Mouse (Mus musculus) olfactory bulb, adult 2 months (tissue): ENCODE measurements at regions not wholly inside any gene's neighbourhood (a gene's known extent, or its start where the extent isn't known, plus 50 kb on each side); places are given as distances from the start of the nearest gene placed in this dataset.

Experiments
- H3K27ac ChIP-seq: fragments of 200-500 bp; 2 replicates; pipeline ENCODE4 v1.5.1; 2012; ENCODE audit warnings: low read depth, low read length; ENCODE audit not compliant: insufficient read depth
- H3K4me1 ChIP-seq: fragments of 200-500 bp; 2 replicates; pipeline ENCODE4 v1.6.1; 2012; ENCODE audit warnings: low read length; ENCODE audit not compliant: control insufficient read depth, insufficient read depth
- H3K4me3 ChIP-seq: fragments of 200-500 bp; 2 replicates; pipeline ENCODE4 v1.5.1; 2012; ENCODE audit warnings: mild to moderate bottlenecking, low read depth, low read length, moderate library complexity; ENCODE audit not compliant: insufficient read depth
- CTCF ChIP-seq: fragments of 200-500 bp; IDR thresholded peaks from 2 replicates; pipeline ENCODE4 v1.5.1; 2012; ENCODE audit warnings: low read depth, mild to moderate bottlenecking, low read length, moderate library complexity; ENCODE audit not compliant: insufficient read depth
- POLR2A ChIP-seq: fragments of 200-500 bp; IDR thresholded peaks from 2 replicates; pipeline ENCODE4 v1.6.1; 2012; ENCODE audit warnings: mild to moderate bottlenecking, low read depth, low read length, moderate library complexity; ENCODE audit not compliant: insufficient read depth
- WGBS: fragments of 180-500 bp; shearing (Covaris S2); methylation state at CpG from one replicate; pipeline ENCODE4 v1.1.7; 2018; 5-methylcytosine and 5-hydroxymethylcytosine counted together

GRCm38 (mm10) chr16:93427264-93427663 lies 176.6 kb downstream of the Setd4 start:
- Histone ChIP-seq H3K27ac (no peak overlapping the region), H3K4me3 (no peak overlapping the region), H3K4me1 (peaks cover 8% of the 10 kb centered on the region; the same call in 1 of the 2 replicates)
- WGBS: 93% methylated on average over 4 of the region's 4 CpGs
- TF ChIP-seq POLR2A (no peak), CTCF (no peak)

DNA sequence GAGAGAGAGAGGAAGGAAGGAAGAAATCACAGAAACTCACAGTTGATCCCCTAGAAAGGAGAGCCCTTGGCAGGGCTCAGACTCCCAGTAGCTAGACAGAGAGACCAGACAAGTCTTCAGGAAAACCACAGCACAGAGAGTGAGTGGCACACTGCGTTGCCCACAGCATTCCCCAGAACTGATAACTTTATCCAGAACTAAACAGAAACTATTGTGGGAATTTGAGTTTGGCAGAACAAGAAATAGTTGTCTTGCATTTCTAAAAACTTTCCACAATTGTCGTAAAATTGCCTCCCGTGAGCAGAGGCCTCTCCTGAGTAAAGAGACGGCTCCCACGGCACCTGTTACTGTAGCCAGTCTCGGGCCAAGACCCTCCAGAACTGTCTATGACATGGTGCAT lies 178.1 kb downstream of the Setd4 start:
- WGBS: 89% methylated on average over 6 of the region's 6 CpGs
- H3K4me1 ChIP-seq: peaks cover 8% of the 10 kb centered on the region; the same call in 1 of the 2 replicates
- H3K4me3 ChIP-seq: no peak overlapping the region
- no peak overlapping the region for H3K27ac ChIP-seq
- TF ChIP-seq CTCF: no peak
- no peak for TF ChIP-seq POLR2A

DNA sequence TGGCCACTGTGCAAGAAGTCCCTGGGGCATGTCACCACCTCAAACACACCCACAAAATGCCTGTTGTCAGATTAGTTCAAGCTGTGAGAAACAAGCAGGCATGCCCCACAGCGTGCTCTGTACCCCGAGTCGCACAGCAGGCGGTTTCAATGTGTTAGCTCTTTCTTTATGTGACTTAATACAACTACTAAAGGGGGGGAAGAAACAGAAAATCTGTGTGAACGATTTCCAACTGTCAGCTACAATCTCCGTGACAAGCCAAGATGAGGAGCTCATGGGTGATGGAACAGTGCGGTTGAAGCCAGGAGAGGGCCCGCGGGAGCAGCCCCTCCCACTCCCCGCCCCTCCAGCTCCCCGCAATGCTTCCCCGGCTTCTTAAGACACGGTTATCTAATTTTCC lies 180.7 kb downstream of the Setd4 start:
- Histone ChIP-seq H3K4me1 (peaks cover 8% of the 10 kb centered on the region; the same call in 1 of the 2 replicates), H3K4me3 (no peak overlapping the region), H3K27ac (no peak overlapping the region)
- 7% methylated on average over 13 of the region's 13 CpGs for WGBS
- TF ChIP-seq CTCF (no peak), POLR2A (no peak)

- no peak for TF ChIP-seq CTCF
- no peak for TF ChIP-seq POLR2A
- WGBS: 79% methylated on average over 13 of the region's 13 CpGs
Observed at GRCm38 (mm10) chr16:93422221-93422620, 181.6 kb downstream of the Setd4 start.

DNA sequence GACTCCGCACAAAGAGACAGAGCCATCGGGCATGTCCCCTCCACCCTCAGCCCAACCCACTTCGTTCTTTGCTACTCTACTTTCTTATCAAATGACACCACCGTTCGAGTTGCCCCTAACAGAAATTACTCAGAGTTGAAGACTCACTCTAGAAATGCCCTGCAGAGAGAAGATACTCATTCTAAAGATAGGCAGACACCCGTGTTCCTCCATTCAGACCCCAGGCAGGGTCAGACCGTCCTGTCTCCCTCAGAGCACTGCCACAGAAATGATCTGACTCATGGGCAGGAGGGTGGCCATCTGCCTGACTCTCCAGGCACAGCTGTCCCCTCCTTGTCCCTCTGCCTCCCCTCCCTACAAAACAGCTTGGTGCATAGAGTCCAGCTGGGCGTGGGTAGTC lies 185.6 kb downstream of the Setd4 start:
- H3K4me1 ChIP-seq: peaks cover 5% of the 10 kb centered on the region; the same call in 1 of the 2 replicates
- no peak overlapping the region for H3K4me3 ChIP-seq
- 88% methylated on average over 8 of the region's 8 CpGs for WGBS
- no peak overlapping the region for H3K27ac ChIP-seq
- no peak for TF ChIP-seq POLR2A
- TF ChIP-seq CTCF: no peak

More at GRCm38 (mm10) chr16:93422221-93422620, 181.6 kb downstream of the Setd4 start:
- Histone ChIP-seq H3K27ac (no peak overlapping the region), H3K4me1 (peaks cover 8% of the 10 kb centered on the region; the same call in 1 of the 2 replicates), H3K4me3 (no peak overlapping the region)

- Histone ChIP-seq H3K4me3 (no peak overlapping the region), H3K4me1 (peaks cover under 1% of the 10 kb centered on the region; the same call in 1 of the 2 replicates)
Observed at GRCm38 (mm10) chr16:93417831-93418230, 186.0 kb downstream of the Setd4 start.

DNA sequence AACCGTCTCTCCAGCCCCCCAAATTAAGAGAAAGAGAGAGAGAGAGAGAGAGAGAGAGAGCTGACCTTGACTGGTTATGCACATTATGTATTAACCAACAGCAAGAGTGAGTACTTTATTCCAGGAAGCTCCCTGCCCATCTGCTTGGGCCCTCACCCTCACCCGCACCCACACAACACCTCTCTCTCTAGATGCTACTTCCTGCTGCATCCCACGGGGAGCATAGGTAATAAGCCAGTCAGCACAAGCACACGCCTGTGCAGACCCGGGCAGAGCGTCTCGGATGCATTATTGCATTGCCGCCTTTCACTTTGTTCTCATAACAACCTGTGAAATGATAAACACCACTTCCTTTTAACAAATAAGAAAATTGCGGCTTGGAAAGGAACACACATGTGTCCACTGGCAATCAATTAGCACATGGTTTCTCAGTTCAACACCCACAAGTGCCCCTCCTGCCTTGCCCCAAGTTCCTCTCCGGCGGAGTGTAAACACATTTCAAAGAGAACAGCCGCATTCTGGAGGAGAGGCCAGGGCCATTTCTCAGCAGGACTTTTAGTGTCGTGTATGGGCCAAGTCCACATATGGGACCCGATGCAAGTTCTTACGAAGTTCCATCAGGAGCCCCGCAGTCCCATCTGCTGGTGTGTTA lies 211.7 kb downstream of the Setd4 start:
- TF ChIP-seq CTCF (no peak), POLR2A (no peak)
- WGBS: 74% methylated on average over 16 of the region's 16 CpGs
- no peaks in the 10 kb centered on the region for H3K4me1 ChIP-seq
- H3K4me3 ChIP-seq: no peak overlapping the region
- H3K27ac ChIP-seq: no peak overlapping the region

More at GRCm38 (mm10) chr16:93417831-93418230, 186.0 kb downstream of the Setd4 start:
- no peak for TF ChIP-seq POLR2A
- TF ChIP-seq CTCF: no peak
- no peak overlapping the region for H3K27ac ChIP-seq
- WGBS: 94% methylated on average over 8 of the region's 8 CpGs

DNA sequence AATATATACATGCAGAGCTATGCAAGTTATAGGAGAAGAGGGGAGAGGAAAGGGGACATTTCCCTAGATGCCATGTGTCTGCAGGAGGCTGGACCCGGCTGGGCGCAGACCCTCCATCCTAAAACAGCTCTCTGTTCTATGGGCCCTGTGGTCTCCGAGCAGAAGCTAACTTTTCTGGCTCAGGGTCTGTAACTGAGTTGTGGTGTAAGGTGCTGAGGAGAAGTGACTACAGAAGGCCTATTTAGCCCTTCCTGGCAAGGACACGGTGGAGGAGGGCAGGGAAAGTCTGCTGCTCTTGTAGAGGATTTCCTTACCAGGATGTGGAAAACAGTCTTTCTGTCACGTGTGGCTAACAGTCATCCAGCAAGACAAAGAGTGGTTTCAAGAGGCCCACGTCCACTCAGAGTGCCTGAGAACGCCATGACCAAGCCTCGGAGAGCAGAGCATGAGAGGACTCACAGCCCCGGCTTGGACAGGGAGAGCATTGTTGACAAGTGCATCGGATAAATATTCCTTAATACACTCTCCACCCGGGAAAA lies 216.2 kb downstream of the Setd4 start:
- no peak overlapping the region for H3K4me3 ChIP-seq
- TF ChIP-seq POLR2A (no peak), CTCF (no peak)
- H3K27ac ChIP-seq: no peak overlapping the region
- H3K4me1 ChIP-seq: no peaks in the 10 kb centered on the region
- 76% methylated on average over 11 of the region's 11 CpGs for WGBS

GRCm38 (mm10) chr16:93384039-93384537 lies 219.8 kb downstream of the Setd4 start:
- Histone ChIP-seq H3K27ac (no peak overlapping the region), H3K4me3 (no peak overlapping the region), H3K4me1 (peaks cover 11% of the 10 kb centered on the region)
- no peak for TF ChIP-seq POLR2A
- TF ChIP-seq CTCF: no peak
- WGBS: 87% methylated on average over 8 of the region's 8 CpGs

- H3K27ac ChIP-seq: no peak overlapping the region
- H3K4me3 ChIP-seq: no peak overlapping the region
- 80% methylated on average over 3 of the region's 3 CpGs for WGBS
- H3K4me1 ChIP-seq: peaks cover 11% of the 10 kb centered on the region
- no peak for TF ChIP-seq POLR2A
- no peak for TF ChIP-seq CTCF
Observed at GRCm38 (mm10) chr16:93382945-93383344, 220.9 kb downstream of the Setd4 start.
